In genomic region chr8:79711064-79711961, GRCm38 (mm10) we compare ENCODE assay signal across 8 mouse cellular contexts. TPM values are rescaled to one million over a fixed set of nuclear protein-coding genes. Genes with fewer than 3 reads are reported as not detected.
DNase-seq lines count a peak whose midpoint lies in the region; ATAC-seq lines count a peak whose summit lies in the region.

Gene Abce1, minus strand, starts transcription at chr8:79711740.
Gene Anapc10, plus strand, starts transcription at chr8:79711820.

- peak within 1 kb of the TSS; percentile 89 for H3K4me2 ChIP-seq in hindbrain, embryonic 14.5 days (replicated peaks)

- no peaks in the 10 kb centered on the region for H3K27me3 ChIP-seq in hindbrain, embryonic 14.5 days (ENCODE audit: control insufficient read depth, insufficient read depth, low read length)

- H3K9me3 ChIP-seq in hindbrain, embryonic 14.5 days (ENCODE audit: control insufficient read depth, low read length), result no peaks in the 10 kb centered on the region

- peak; percentile 99 for ATAC-seq in hindbrain, embryonic 14.5 days (ENCODE audit: low FRiP score)

- H3K27ac ChIP-seq in hindbrain, embryonic 14.5 days, result peak within 1 kb of the TSS; percentile 82

- peaks cover 14% of the 10 kb centered on the region for H3K4me1 ChIP-seq in hindbrain, embryonic 14.5 days (replicated peaks; ENCODE audit: control insufficient read depth, insufficient read depth, low read length)

- peak; percentile 99 for DNase-seq in R1 (ENCODE audit: low read depth, low spot score)
- DNase-seq in cerebellum, postnatal 25 days, result peak; percentile 98 to 99
- peak; percentile 95 to 98 for DNase-seq in frontal cortex, postnatal 25 days (ENCODE audit: low spot score in 2 of 2)
- peak; percentile 100 for DNase-seq in hindbrain, embryonic 14.5 days (ENCODE audit: low spot score)
- peak; percentile 97 for DNase-seq in layer of hippocampus, postnatal 36 days
- peak; percentile 99 for DNase-seq in lung, postnatal 36 days
- peak; percentile 99 for DNase-seq in retina, postnatal 1 day
- DNase-seq in urinary bladder, adult 18-20 months (ENCODE audit: low spot score in 2 of 2), result peak; percentile 94 to 97

- under 1% methylated on average over 73 of the region's 73 CpGs for WGBS in hindbrain, embryonic 14.5 days

- H3K9ac ChIP-seq in hindbrain, embryonic 14.5 days, result peak within 1 kb of the TSS; percentile 66

- peak within 1 kb of the TSS; percentile 57 for H3K4me3 ChIP-seq in hindbrain, embryonic 14.5 days (replicated peaks; ENCODE audit: low read length)

- H3K36me3 ChIP-seq in hindbrain, embryonic 14.5 days (replicated peaks; ENCODE audit: control insufficient read depth, insufficient read depth), result peaks cover 33% of the 10 kb centered on the region

RNA-seq across cellular contexts. Expression of gene Abce1, which starts in this region (rescaled TPM):
- 89.8 and 99.0 TPM in 2 replicates for polyA plus RNA-seq in hindbrain, embryonic 14.5 days (2014; fragmentation: Nextera tagmentation; extraction: Ambion mirVana)
- total RNA-seq in layer of hippocampus, postnatal 36 days (2021), result 10 to 100 TPM; 78.6 to 81.6 TPM

RNA-seq across cellular contexts. Expression of gene Anapc10, which starts in this region (rescaled TPM):
- polyA plus RNA-seq in hindbrain, embryonic 14.5 days (2014; fragmentation: Nextera tagmentation; extraction: Ambion mirVana), result 36.5 and 42.4 TPM in 2 replicates
- total RNA-seq in layer of hippocampus, postnatal 36 days (2021), result 10 to 100 TPM in 1 of 2 experiments, 1 to 10 TPM in 1; 9.6 to 13.0 TPM

Comparison
In these comparisons a context has a peak if more than half of its experiments do, and no peak if none do; other contexts are left out.
1. Peak in every context shown above with its lines: DNase-seq, ATAC-seq, H3K4me3 ChIP-seq and H3K27ac ChIP-seq.